Mouse (Mus musculus) MEL (cell line): ENCODE data around the gene Tcf7l2.

Experiments used
- CTCF ChIP-seq, 3 experiments: IDR thresholded peaks in 2 of 3; conservative IDR thresholded peaks in 1 of 3; 2 replicates each; pipeline ENCODE4 v1.5.1; 2011 to 2012; ENCODE audit warnings: low read length in 3 of 3, low read depth in 2 of 3, mild to moderate bottlenecking in 2 of 3, improper control_type of control experiment in 1 of 3, inconsistent platforms in 1 of 3, mixed read lengths in 1 of 3, moderate library complexity in 1 of 3; ENCODE audit not compliant: control insufficient read depth in 1 of 3, insufficient read depth in 1 of 3, poor library complexity in 1 of 3, severe bottlenecking in 1 of 3
- E2F4 ChIP-seq: IDR thresholded peaks from 2 replicates; pipeline ENCODE4 v1.6.1; 2011; ENCODE audit warnings: low read depth, low read length, improper control_type of control experiment, borderline replicate concordance
- ETS1 ChIP-seq: IDR thresholded peaks from 2 replicates; pipeline ENCODE4 v1.6.1; 2012; ENCODE audit warnings: low read depth, mild to moderate bottlenecking, inconsistent platforms, low read length, improper control_type of control experiment, moderate library complexity
- JUND ChIP-seq: IDR thresholded peaks from 2 replicates; pipeline ENCODE4 v1.6.1; 2011; ENCODE audit warnings: low read depth, mild to moderate bottlenecking, improper control_type of control experiment, low read length
- MXI1 ChIP-seq: IDR thresholded peaks from 2 replicates; pipeline ENCODE4 v1.6.1; 2011; ENCODE audit warnings: mild to moderate bottlenecking, low read depth, low read length, improper control_type of control experiment
- POLR2A ChIP-seq, 2 experiments: IDR thresholded peaks; 2 replicates each; pipeline ENCODE4 v1.6.1; 2011 to 2012; ENCODE audit warnings: low read length in 2 of 2, mild to moderate bottlenecking in 2 of 2, control low read depth in 1 of 2, improper control_type of control experiment in 1 of 2, low read depth in 1 of 2, moderate library complexity in 1 of 2; ENCODE audit not compliant: control insufficient read depth in 1 of 2, insufficient read depth in 1 of 2, poor library complexity in 1 of 2
- POLR2AphosphoS5 ChIP-seq: IDR thresholded peaks from 2 replicates; pipeline ENCODE4 v1.6.1; 2012; ENCODE audit warnings: low read depth, borderline replicate concordance, mild to moderate bottlenecking, inconsistent platforms, low read length, moderate library complexity, mixed read lengths
- TAL1 ChIP-seq: IDR thresholded peaks from 2 replicates; pipeline ENCODE4 v1.6.1; 2012; ENCODE audit warnings: mild to moderate bottlenecking, inconsistent platforms, low read length, moderate library complexity, mixed read lengths
- TBP ChIP-seq: IDR thresholded peaks from 2 replicates; pipeline ENCODE4 v1.8.0; 2011; ENCODE audit warnings: low read depth, low read length, improper control_type of control experiment

DNA sequence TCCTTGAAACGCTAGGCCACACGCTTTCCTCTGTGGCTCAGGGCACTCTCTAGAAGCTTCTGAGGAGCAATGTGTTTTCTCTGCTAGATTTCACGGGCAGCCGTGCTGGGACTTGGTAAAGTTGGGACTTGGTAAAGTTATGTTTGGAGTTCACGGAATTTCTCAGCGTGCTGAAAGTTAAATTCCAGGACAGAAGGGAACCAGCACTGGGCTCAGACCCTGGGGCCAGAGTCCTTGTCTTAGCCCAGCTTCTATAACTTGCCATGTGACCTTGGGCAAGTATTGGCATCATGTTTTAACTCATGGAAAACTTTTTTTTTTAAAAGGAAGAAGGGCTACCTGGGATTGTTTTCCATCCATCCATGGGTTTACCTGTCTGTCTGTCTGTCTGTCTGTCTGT, 104.6 kb downstream of the Tcf7l2 start:
- TF ChIP-seq TBP: no peak
- no peak for TF ChIP-seq CTCF (IDR thresholded peaks at IDR 0.05 in 2 of 3, conservative IDR thresholded peaks at IDR 0.05 in 1 of 3; ENCODE audit: control insufficient read depth in 1 of 3, insufficient read depth in 1 of 3, low read depth in 2 of 3, low read length in 3 of 3, poor library complexity in 1 of 3, severe bottlenecking in 1 of 3)
- no peak for TF ChIP-seq JUND
- no peak for TF ChIP-seq ETS1
- no peak for TF ChIP-seq POLR2AphosphoS5
- TF ChIP-seq E2F4: no peak
- no peak for TF ChIP-seq MXI1
- no peak for TF ChIP-seq POLR2A (IDR thresholded peaks at IDR 0.05; ENCODE audit: control insufficient read depth in 1 of 2, insufficient read depth in 1 of 2, low read depth in 1 of 2, low read length in 2 of 2, poor library complexity in 1 of 2)
- no peak for TF ChIP-seq TAL1
